Mouse (Mus musculus): ENCODE results near the gene Mtch1. TPM values are rescaled to one million over a fixed set of nuclear protein-coding genes. Genes with fewer than 3 reads are reported as not detected.
A peak's percentile ranks its signal among the peaks of the same experiment; 100 is the strongest.

The Mtch1 gene
- polyA plus RNA-seq, 1 experiment from 2014 or later: 189 TPM

- 89% methylated on average over 9 of the region's 9 CpGs for WGBS
- Histone ChIP-seq H3K27ac (replicated peaks) (no peak overlapping the region), H3K4me3 (ENCODE audit: low read depth, low read length) (no peak overlapping the region), H3K4me1 (replicated peaks; ENCODE audit: control insufficient read depth, insufficient read depth) (peaks cover 2% of the 10 kb centered on the region; the same call in 1 of the 2 replicates), H3K9me3 (ENCODE audit: control insufficient read depth, low read length) (no peaks in the 10 kb centered on the region), H3K4me2 (replicated peaks; ENCODE audit: low read depth) (no peak overlapping the region), H3K9ac (ENCODE audit: low read length) (no peak overlapping the region), H3K27me3 (ENCODE audit: control insufficient read depth, insufficient read depth, low read length) (no peaks in the 10 kb centered on the region), H3K36me3 (ENCODE audit: control insufficient read depth, insufficient read depth, low read length) (peaks cover 27% of the 10 kb centered on the region)
- ATAC-seq (ENCODE audit: low FRiP score, low TSS enrichment) (no peak), DNase-seq (ENCODE audit: low spot score) (no peak)
- TF ChIP-seq EP300 (optimal IDR thresholded peaks at IDR 0.05): no peak
Measured at GRCm38 (mm10) chr17:29337979-29338823, 9.5 kb downstream of the Mtch1 start.

- H3K4me3 ChIP-seq (ENCODE audit: low read depth, low read length): no peak overlapping the region
- no peaks in the 10 kb centered on the region for H3K4me1 ChIP-seq (replicated peaks; ENCODE audit: control insufficient read depth, insufficient read depth)
- no peak overlapping the region for H3K9ac ChIP-seq (ENCODE audit: low read length)
- DNase-seq (ENCODE audit: low spot score): no peak
- WGBS: 91% methylated on average over 19 of the region's 19 CpGs
- H3K9me3 ChIP-seq (ENCODE audit: control insufficient read depth, low read length): no peaks in the 10 kb centered on the region
- TF ChIP-seq CTCF (IDR thresholded peaks at IDR 0.05; ENCODE audit: low read depth) (no peak), EP300 (optimal IDR thresholded peaks at IDR 0.05) (no peak)
- H3K4me2 ChIP-seq (replicated peaks; ENCODE audit: low read depth): no peak overlapping the region
- ATAC-seq (ENCODE audit: low FRiP score, low TSS enrichment): no peak
- H3K27ac ChIP-seq (replicated peaks): no peak overlapping the region
- no peaks in the 10 kb centered on the region for H3K27me3 ChIP-seq (ENCODE audit: control insufficient read depth, insufficient read depth, low read length)
- H3K36me3 ChIP-seq (ENCODE audit: control insufficient read depth, insufficient read depth, low read length): peaks cover 43% of the 10 kb centered on the region
Measured at GRCm38 (mm10) chr17:29336266-29336990, 11.3 kb downstream of the Mtch1 start.

DNA sequence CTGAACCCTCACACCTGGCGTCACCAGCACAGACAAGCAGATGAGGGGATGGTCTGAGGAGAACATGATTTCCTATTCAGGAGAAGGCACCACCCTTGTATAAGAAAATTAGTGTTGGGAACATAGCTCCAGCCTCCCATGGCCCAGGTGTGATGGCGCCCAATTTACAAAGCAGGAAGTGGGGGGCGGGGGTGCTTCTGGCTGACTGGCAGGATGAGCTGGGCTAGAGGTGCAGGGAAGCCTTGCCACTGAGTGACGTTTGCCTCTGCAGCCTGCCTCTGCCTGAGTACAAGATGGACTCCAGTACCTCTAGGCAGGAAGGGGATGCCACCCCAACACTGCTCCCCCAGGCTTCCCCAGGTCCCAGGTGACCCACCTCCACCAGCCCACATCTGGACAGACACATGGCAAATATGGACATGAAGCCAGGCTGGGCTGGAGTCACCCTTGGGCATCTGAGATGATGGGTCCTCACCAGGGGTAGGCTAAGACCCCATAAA lies 15.5 kb downstream of the Mtch1 start:
- TF ChIP-seq CTCF (IDR thresholded peaks at IDR 0.05; ENCODE audit: low read depth) (no peak), EP300 (optimal IDR thresholded peaks at IDR 0.05) (no peak)
- no peak overlapping the region for H3K27ac ChIP-seq (replicated peaks)
- H3K4me2 ChIP-seq (replicated peaks; ENCODE audit: low read depth): no peak overlapping the region
- 0 out of 2 replicates have a peak overlapping the region, but pooled peaks have one; percentile 4 for H3K9ac ChIP-seq (ENCODE audit: low read length)
- no peak for DNase-seq (ENCODE audit: low spot score)
- no peaks in the 10 kb centered on the region for H3K27me3 ChIP-seq (ENCODE audit: control insufficient read depth, insufficient read depth, low read length)
- H3K36me3 ChIP-seq (ENCODE audit: control insufficient read depth, insufficient read depth, low read length): peaks cover 26% of the 10 kb centered on the region
- no peaks in the 10 kb centered on the region for H3K4me1 ChIP-seq (replicated peaks; ENCODE audit: control insufficient read depth, insufficient read depth)
- no peak overlapping the region for H3K4me3 ChIP-seq (ENCODE audit: low read depth, low read length)
- WGBS: 72% methylated on average over 4 of the region's 4 CpGs
- no peak for ATAC-seq (ENCODE audit: low FRiP score, low TSS enrichment)
- no peaks in the 10 kb centered on the region for H3K9me3 ChIP-seq (ENCODE audit: control insufficient read depth, low read length)

DNA sequence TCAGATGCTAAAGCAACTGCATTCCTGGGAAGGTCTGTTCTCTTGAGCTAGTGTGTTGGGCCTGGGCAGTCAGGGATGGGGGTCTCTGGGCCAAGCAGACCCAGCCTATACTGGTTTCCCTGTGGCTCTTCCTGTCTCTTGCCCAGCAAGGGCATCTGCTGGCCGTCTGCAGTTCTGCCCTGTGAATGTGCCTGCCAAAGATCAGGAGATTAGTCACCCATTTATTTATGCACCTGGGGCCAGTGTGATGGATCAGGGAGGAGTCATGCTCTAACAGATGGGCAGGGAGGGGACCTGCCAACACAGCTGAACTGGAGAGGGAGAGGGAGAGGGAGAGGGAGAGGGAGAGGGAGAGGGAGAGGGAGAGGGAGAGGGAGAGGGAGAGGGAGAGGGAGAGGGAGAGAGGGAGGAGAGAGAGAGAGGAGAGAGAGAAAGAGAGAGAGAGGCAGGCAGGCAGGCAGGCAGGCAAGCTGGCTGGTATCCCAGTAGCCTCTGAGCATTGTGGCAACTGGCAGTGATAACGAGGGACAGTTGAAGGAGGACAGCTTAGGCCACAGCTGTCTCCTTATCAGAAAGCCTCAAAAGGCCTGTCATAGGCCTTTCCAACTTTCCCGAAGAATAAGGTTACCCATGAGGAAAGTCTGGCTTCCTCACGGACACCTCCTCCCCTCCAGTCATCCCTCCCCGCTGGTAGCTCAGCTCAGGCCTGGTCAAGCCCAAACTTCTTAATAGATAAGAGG lies 16.9 kb downstream of the Mtch1 start:
- WGBS: 21% methylated on average over 5 of the region's 5 CpGs
- H3K9me3 ChIP-seq (ENCODE audit: control insufficient read depth, low read length): no peaks in the 10 kb centered on the region
- H3K9ac ChIP-seq (ENCODE audit: low read length): no peak overlapping the region
- 0 out of 2 replicates have a peak, but pooled peaks cover 2% of the 10 kb centered on the region for H3K4me1 ChIP-seq (replicated peaks; ENCODE audit: control insufficient read depth, insufficient read depth)
- H3K36me3 ChIP-seq (ENCODE audit: control insufficient read depth, insufficient read depth, low read length): peaks cover 26% of the 10 kb centered on the region
- peak; percentile 38; the same call in 1 of the 2 replicates for ATAC-seq (ENCODE audit: low FRiP score, low TSS enrichment)
- no peak overlapping the region for H3K4me3 ChIP-seq (ENCODE audit: low read depth, low read length)
- TF ChIP-seq EP300 (optimal IDR thresholded peaks at IDR 0.05) (no peak), CTCF (IDR thresholded peaks at IDR 0.05; ENCODE audit: low read depth) (peak; percentile 44)
- no peak for DNase-seq (ENCODE audit: low spot score)
- peak overlapping the region; percentile 65 for H3K27ac ChIP-seq (replicated peaks)
- no peak overlapping the region for H3K4me2 ChIP-seq (replicated peaks; ENCODE audit: low read depth)
- H3K27me3 ChIP-seq (ENCODE audit: control insufficient read depth, insufficient read depth, low read length): no peaks in the 10 kb centered on the region

DNA sequence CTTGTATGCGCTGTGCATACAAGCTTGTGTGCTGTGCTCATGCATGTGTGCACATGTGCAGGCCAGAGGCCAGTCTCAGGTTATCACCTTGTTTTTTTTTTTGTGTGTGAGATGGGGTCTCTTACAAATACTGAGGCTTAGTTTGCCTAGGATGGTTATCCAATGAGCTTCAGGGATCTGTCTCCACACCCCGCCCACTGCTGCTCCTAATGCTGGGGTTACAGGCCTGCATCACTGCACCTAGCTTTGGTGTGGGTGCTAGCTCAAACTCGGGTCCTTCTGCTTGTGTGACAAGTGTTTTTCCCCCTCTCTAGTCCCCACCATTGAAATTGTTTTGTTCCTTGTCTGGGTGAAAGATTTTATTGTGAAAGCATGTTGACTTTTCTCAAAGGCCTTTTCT lies 17.5 kb downstream of the Mtch1 start:
- peaks cover 24% of the 10 kb centered on the region for H3K36me3 ChIP-seq (ENCODE audit: control insufficient read depth, insufficient read depth, low read length)
- H3K27me3 ChIP-seq (ENCODE audit: control insufficient read depth, insufficient read depth, low read length): no peaks in the 10 kb centered on the region
- no peak overlapping the region for H3K4me3 ChIP-seq (ENCODE audit: low read depth, low read length)
- TF ChIP-seq EP300 (optimal IDR thresholded peaks at IDR 0.05): no peak
- no peak for TF ChIP-seq CTCF (IDR thresholded peaks at IDR 0.05; ENCODE audit: low read depth)
- H3K9me3 ChIP-seq (ENCODE audit: control insufficient read depth, low read length): no peaks in the 10 kb centered on the region
- ATAC-seq (ENCODE audit: low FRiP score, low TSS enrichment): no peak
- DNase-seq (ENCODE audit: low spot score): no peak
- H3K4me2 ChIP-seq (replicated peaks; ENCODE audit: low read depth): no peak overlapping the region
- no peak overlapping the region for H3K27ac ChIP-seq (replicated peaks)
- WGBS: 58% methylated on average over 3 of the region's 3 CpGs
- no peak overlapping the region for H3K9ac ChIP-seq (ENCODE audit: low read length)
- 0 out of 2 replicates have a peak, but pooled peaks cover 2% of the 10 kb centered on the region for H3K4me1 ChIP-seq (replicated peaks; ENCODE audit: control insufficient read depth, insufficient read depth)

All from stomach, postnatal 0 days (tissue).